Mouse (Mus musculus) spleen, adult 2 months (tissue): ENCODE data around the gene P2ry6.

ENCODE experiments used
- CTCF ChIP-seq: fragments of 200-500 bp; IDR thresholded peaks from 2 replicates; pipeline ENCODE4 v1.5.1; 2011; ENCODE audit warnings: mild to moderate bottlenecking, inconsistent platforms; ENCODE audit not compliant: insufficient read depth, insufficient read length, insufficient replicate concordance; ENCODE audit errors: extremely low read depth
- POLR2A ChIP-seq: fragments of 200-500 bp; IDR thresholded peaks from 2 replicates; pipeline ENCODE4 v1.6.1; 2011; ENCODE audit warnings: low read depth, low read length, inconsistent platforms

DNA sequence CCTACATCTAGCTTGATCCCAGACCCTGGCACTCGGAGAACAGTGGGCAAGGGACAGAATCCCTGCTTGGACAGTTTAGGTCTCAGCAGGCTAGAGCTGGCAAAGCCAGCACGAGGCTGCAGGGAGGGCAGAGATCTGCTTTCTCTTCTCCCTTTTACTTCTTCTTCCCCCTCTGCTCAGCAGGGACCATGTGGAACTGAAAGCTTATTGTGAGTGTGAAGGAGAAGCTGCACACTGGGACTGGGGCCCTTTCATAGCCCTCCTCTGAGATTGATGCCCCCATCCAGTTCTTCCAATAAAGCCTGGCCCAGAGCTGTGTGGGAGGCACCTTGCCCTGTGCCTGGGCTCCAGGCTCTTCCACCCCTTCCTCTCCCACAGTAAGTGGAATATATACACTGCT, 30.1 kb downstream of the P2ry6 start:
- TF ChIP-seq CTCF (no peak), POLR2A (no peak)
